Mouse (Mus musculus) CH12.LX (cell line): Measurements from ENCODE around the gene Zscan20. TPM values are rescaled to one million over a fixed set of nuclear protein-coding genes. Genes with fewer than 3 reads are reported as not detected.

Experiments
- DNase-seq: peaks from one replicate; pipeline ENCODE4 v3.0.0-alpha.2; 2013; ENCODE audit errors: extremely low read depth
- H3K27ac ChIP-seq: 2 replicates; pipeline ENCODE4 v1.5.1; 2012; ENCODE audit warnings: low read depth, mild to moderate bottlenecking, control low read depth, moderate library complexity; ENCODE audit not compliant: insufficient read depth
- H3K27me3 ChIP-seq: replicated peaks from 2 replicates; pipeline ENCODE3; 2012; ENCODE audit warnings: inconsistent platforms
- H3K36me3 ChIP-seq, 2 experiments: replicated peaks in 1 of 2; 2 replicates each; pipeline versions ENCODE3 to v1.6.1; 2012; ENCODE audit warnings: inconsistent platforms in 1 of 2, low read length in 1 of 2, mild to moderate bottlenecking in 1 of 2, mixed read lengths in 1 of 2, moderate library complexity in 1 of 2; ENCODE audit not compliant: control insufficient read depth in 1 of 2, insufficient read depth in 1 of 2
- H3K4me1 ChIP-seq, 2 experiments: 2 replicates each; pipeline ENCODE4 v1.6.1; 2012; ENCODE audit warnings: inconsistent platforms in 1 of 2, moderate library complexity in 1 of 2; ENCODE audit not compliant: insufficient read depth in 2 of 2, control insufficient read depth in 1 of 2
- H3K4me2 ChIP-seq: 2 replicates; pipeline ENCODE4 v1.6.1; 2012; ENCODE audit warnings: low read depth, mild to moderate bottlenecking, control low read depth; ENCODE audit not compliant: poor library complexity, insufficient read depth, severe bottlenecking
- H3K4me3 ChIP-seq, 3 experiments: fragments of 150-350 bp in 1 of 3; sonication (generic) in 1 of 3; replicated peaks in 1 of 3; 2 replicates each; pipeline versions ENCODE3 to v1.5.1; 2011 to 2012; ENCODE audit warnings: low read depth in 2 of 3, low read length in 2 of 3, mild to moderate bottlenecking in 2 of 3, moderate library complexity in 2 of 3, control low read depth in 1 of 3, improper control_type of control experiment in 1 of 3, inconsistent platforms in 1 of 3, mixed read lengths in 1 of 3; ENCODE audit not compliant: poor library complexity in 1 of 3
- H3K79me2 ChIP-seq: replicated peaks from 2 replicates; pipeline ENCODE4 v1.6.1; 2012; ENCODE audit warnings: mild to moderate bottlenecking, moderate library complexity; ENCODE audit not compliant: control insufficient read depth, poor library complexity, insufficient read depth, severe bottlenecking; ENCODE audit errors: extremely low read depth
- H3K9ac ChIP-seq: 2 replicates; pipeline ENCODE4 v1.6.1; 2012; ENCODE audit warnings: low read depth, mild to moderate bottlenecking, control low read depth, moderate library complexity; ENCODE audit not compliant: insufficient read depth
- H3K9me3 ChIP-seq: replicated peaks from 2 replicates; pipeline ENCODE3; 2012; ENCODE audit warnings: low read length, inconsistent platforms, mixed read lengths
- BHLHE40 ChIP-seq: IDR thresholded peaks from 2 replicates; pipeline ENCODE4 v1.6.1; 2011; ENCODE audit warnings: mild to moderate bottlenecking, low read depth, low read length, improper control_type of control experiment
- CHD1 ChIP-seq: IDR thresholded peaks from 2 replicates; pipeline ENCODE4 v1.6.1; 2012; ENCODE audit warnings: low read depth, low read length, improper control_type of control experiment, inconsistent platforms
- E2F4 ChIP-seq: IDR thresholded peaks from 2 replicates; pipeline ENCODE4 v1.6.1; 2011; ENCODE audit warnings: low read depth, low read length, improper control_type of control experiment; ENCODE audit not compliant: insufficient replicate concordance
- GABPA ChIP-seq: IDR thresholded peaks from 2 replicates; pipeline ENCODE4 v1.6.1; 2012; ENCODE audit warnings: low read depth, low read length, improper control_type of control experiment, inconsistent platforms; ENCODE audit not compliant: insufficient replicate concordance
- KAT2A ChIP-seq: IDR thresholded peaks from 2 replicates; pipeline ENCODE4 v1.6.1; 2012; ENCODE audit warnings: low read length, improper control_type of control experiment, inconsistent platforms; ENCODE audit not compliant: insufficient replicate concordance
- PAX5 ChIP-seq: IDR thresholded peaks from 2 replicates; pipeline ENCODE4 v1.6.1; 2012; ENCODE audit warnings: low read length, inconsistent platforms, mixed read lengths
- POLR2AphosphoS2 ChIP-seq: IDR thresholded peaks from 2 replicates; pipeline ENCODE4 v1.6.1; 2011; ENCODE audit warnings: low read depth, low read length, improper control_type of control experiment
- RAD21 ChIP-seq: IDR thresholded peaks from 2 replicates; pipeline ENCODE4 v1.6.1; 2011; ENCODE audit warnings: low read depth, mild to moderate bottlenecking, low read length, improper control_type of control experiment, moderate library complexity
- SIN3A ChIP-seq: IDR thresholded peaks from 2 replicates; pipeline ENCODE4 v1.6.1; 2012; ENCODE audit warnings: low read length, improper control_type of control experiment, inconsistent platforms
- SMC3 ChIP-seq: IDR thresholded peaks from 2 replicates; pipeline ENCODE4 v1.6.1; 2011; ENCODE audit warnings: low read depth, low read length, improper control_type of control experiment
- TCF12 ChIP-seq: IDR thresholded peaks from 2 replicates; pipeline ENCODE4 v1.6.1; 2014; ENCODE audit warnings: low read depth, mild to moderate bottlenecking, inconsistent platforms, low read length, improper control_type of control experiment
- USF1 ChIP-seq: IDR thresholded peaks from 2 replicates; pipeline ENCODE4 v1.6.1; 2014; ENCODE audit warnings: low read depth, mild to moderate bottlenecking, inconsistent platforms, low read length, improper control_type of control experiment
- ZMIZ1 ChIP-seq: IDR thresholded peaks from 2 replicates; pipeline ENCODE4 v1.6.1; 2012; ENCODE audit warnings: low read depth, mild to moderate bottlenecking, inconsistent platforms, low read length, improper control_type of control experiment
- dilution Hi-C: fragments of 300-500 bp; cut with MboI; formaldehyde crosslinking; loops from 2 replicates; pipeline ENCODE4 v1.14.3; 2020; ENCODE audit warnings: low sequenced_read_pairs; ENCODE audit not compliant: extremely low pct_unique_long_range_greater_than_20kb, extremely low pct_ligation_motif_present
- in situ Hi-C: fragments of 300-500 bp; cut with MboI; formaldehyde crosslinking; loops from 3 replicates; pipeline ENCODE4 v1.14.3; 2019; ENCODE audit warnings: low sequenced_read_pairs, low pct_ligation_motif_present, low pct_unique_long_range_greater_than_20kb, mixed read lengths
- polyA plus RNA-seq: library from polyadenylated mRNA; unstranded; fragments of >175 nt; gene quantifications from 2 replicates; pipeline ENCODE4 v1.2.1, GENCODE M21; 2012; ENCODE audit warnings: low read depth; ENCODE audit not compliant: insufficient read length
- total RNA-seq, 2 experiments: library from RNA; depleted of rRNA; stranded (reverse); fragments of 300-350 nt in 1 of 2; fragments of >200 nt in 1 of 2; gene quantifications; 2 replicates each; pipeline ENCODE4 v1.2.3; 2012 to 2014

Gene Zscan20
- total and polyA plus RNA-seq, 3 experiments = 3.4 to 7.6 (median 4.2) TPM

DNA sequence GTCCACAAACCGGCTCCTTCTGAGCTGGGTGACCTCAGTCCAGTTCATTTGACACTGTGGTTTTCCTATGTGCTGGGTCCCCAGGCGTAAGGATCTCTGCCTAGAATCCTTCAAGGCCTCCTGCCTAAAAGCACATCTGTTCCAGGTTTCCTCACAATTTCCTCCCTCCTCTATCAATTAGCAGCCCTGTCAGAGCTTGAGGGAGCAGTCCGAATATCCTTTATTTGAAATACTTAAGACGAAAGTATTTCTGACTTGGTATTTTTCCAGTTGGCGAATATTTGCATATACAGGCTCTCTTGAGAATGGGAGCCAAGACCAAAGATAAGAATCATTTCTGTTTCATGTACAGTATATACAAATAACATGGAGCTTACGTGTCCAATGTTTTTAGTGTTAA, 36.0 kb upstream of the Zscan20 start:
- no peaks in the 10 kb centered on the region for H3K27me3 ChIP-seq
- no peak overlapping the region for H3K27ac ChIP-seq
- TF ChIP-seq SMC3 (no peak), GABPA (no peak), PAX5 (no peak), KAT2A (no peak)
- DNase-seq = no peak
- H3K79me2 ChIP-seq = no peaks in the 10 kb centered on the region
- no peak overlapping the region for H3K4me2 ChIP-seq
- dilution Hi-C loops = no loop called here
- H3K4me3 ChIP-seq = no peak overlapping the region
- no peaks in the 10 kb centered on the region for H3K9me3 ChIP-seq
- H3K4me1 ChIP-seq = peaks cover 0 to 16% of the 10 kb centered on the region in 2 experiments; a peak in 2 of 4 replicates
- in situ Hi-C loops = no loop called here
- H3K36me3 ChIP-seq = no peaks in the 10 kb centered on the region
- H3K9ac ChIP-seq = no peak overlapping the region

DNA sequence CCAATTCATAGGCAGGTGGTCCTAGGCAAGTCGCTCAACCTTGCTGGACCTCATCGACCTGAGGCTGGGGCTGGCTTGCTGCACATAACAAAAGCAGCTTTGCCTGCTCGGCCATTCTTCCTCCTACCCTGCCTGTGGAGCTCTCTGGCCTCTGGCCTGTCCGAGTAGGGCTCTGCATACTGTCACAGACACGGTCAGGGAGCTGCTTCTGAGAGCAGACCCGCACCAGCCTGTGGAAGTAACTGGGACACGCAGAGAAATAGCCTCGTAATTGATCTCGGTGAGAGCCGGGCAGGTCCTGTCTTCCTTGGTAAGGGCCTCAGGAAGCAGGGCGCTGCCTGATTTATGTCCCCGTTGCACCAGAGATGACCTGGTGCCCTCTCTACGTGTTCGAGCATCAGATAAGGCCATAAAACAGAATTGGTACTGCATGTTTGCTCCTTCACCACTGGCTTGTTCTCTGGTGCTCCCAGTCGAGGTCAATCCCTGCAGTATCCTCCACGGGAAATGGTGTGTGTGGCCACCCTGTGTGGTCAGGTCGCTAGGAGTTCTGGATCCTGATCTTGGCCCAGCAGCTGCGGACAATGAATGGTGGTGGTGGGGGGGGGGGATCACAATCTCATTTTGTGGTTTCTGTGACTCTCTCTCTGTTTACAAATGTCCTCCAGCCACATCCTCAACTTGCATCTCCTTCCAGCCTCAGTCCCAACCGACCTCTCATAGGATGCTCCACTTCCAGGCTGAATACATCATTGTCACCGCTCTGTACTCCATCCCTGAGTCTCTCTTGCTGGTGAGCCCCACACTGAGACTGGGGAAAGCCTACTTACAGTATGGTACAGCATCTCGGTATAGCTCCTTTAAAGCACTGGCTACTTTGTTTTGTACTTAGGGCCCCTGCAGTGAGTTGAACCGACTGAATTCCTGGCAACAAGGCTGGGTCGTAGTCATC, 32.1 kb upstream of the Zscan20 start:
- dilution Hi-C loops = no loop called here
- peaks cover 2% of the 10 kb centered on the region for H3K27me3 ChIP-seq
- H3K9ac ChIP-seq = no peak overlapping the region
- no peaks in the 10 kb centered on the region for H3K9me3 ChIP-seq
- peaks cover 0 to 16% of the 10 kb centered on the region in 2 experiments; a peak in 2 of 4 replicates for H3K4me1 ChIP-seq
- in situ Hi-C loops = no loop called here
- no peaks in the 10 kb centered on the region for H3K36me3 ChIP-seq
- H3K79me2 ChIP-seq = no peaks in the 10 kb centered on the region
- H3K4me3 ChIP-seq = no peak overlapping the region
- DNase-seq = no peak
- no peak overlapping the region for H3K4me2 ChIP-seq
- no peak overlapping the region for H3K27ac ChIP-seq
- TF ChIP-seq ZMIZ1 (no peak), TCF12 (no peak), BHLHE40 (no peak), E2F4 (no peak), POLR2AphosphoS2 (no peak), CHD1 (no peak), USF1 (no peak), RAD21 (no peak), SMC3 (no peak), SIN3A (no peak)
